Mouse (Mus musculus) olfactory bulb, adult 2 months (tissue): ENCODE results near the gene BC003965.

Experiments
- CTCF ChIP-seq: fragments of 200-500 bp; IDR thresholded peaks from 2 replicates; pipeline ENCODE4 v1.5.1; 2012; ENCODE audit warnings: low read depth, mild to moderate bottlenecking, low read length, moderate library complexity; ENCODE audit not compliant: insufficient read depth
- POLR2A ChIP-seq: fragments of 200-500 bp; IDR thresholded peaks from 2 replicates; pipeline ENCODE4 v1.6.1; 2012; ENCODE audit warnings: mild to moderate bottlenecking, low read depth, low read length, moderate library complexity; ENCODE audit not compliant: insufficient read depth

GRCm38 (mm10) chr17:25162161-25162560, 22.2 kb upstream of the BC003965 start, which contains the start of gene Ccdc154:
- TF ChIP-seq POLR2A (no peak), CTCF (no peak)
